Mouse (Mus musculus): ENCODE measurements at regions not wholly inside any gene's neighbourhood (a gene's known extent, or its start where the extent isn't known, plus 50 kb on each side); places are given as distances from the start of the nearest gene placed in this dataset.

DNA sequence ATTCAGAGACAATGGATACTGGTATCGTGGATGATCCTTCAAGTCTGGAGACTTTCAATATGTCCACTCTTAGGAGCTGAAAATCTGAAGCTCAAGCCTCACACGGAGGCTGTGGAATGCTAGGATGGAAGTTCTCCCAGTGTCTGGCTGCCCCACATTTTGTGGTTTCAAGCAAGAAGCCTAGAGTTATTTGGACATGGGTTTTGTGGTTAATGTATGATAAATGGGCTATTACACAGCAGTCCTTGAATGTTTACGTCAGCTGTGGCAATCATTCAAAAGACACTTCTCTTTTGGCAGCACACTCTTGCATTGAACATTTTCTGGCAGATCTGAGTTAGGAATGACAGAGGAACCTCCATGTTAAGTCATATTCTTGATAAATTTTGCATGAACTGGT is 207.2 kb upstream of the Eya4 start:
- ATAC-seq = no peak
- Histone ChIP-seq H3K4me2 (replicated peaks; ENCODE audit: low read depth) (no peak overlapping the region), H3K27me3 (replicated peaks; ENCODE audit: control insufficient read depth, insufficient read depth, low read length) (no peaks in the 10 kb centered on the region), H3K4me3 (ENCODE audit: low read depth, low read length) (no peak overlapping the region), H3K9ac (ENCODE audit: low read depth, low read length) (no peak overlapping the region), H3K4me1 (replicated peaks; ENCODE audit: control insufficient read depth, insufficient read depth, low read length) (no peaks in the 10 kb centered on the region), H3K27ac (ENCODE audit: low read depth, low read length) (no peak overlapping the region), H3K9me3 (ENCODE audit: control insufficient read depth) (no peaks in the 10 kb centered on the region), H3K36me3 (ENCODE audit: control insufficient read depth, insufficient read depth) (no peaks in the 10 kb centered on the region)
- no peak for TF ChIP-seq CTCF (IDR thresholded peaks at IDR 0.05; ENCODE audit: low read depth)
- 66% methylated on average over 3 of the region's 3 CpGs for WGBS

- Histone ChIP-seq H3K36me3 (ENCODE audit: control insufficient read depth, insufficient read depth) (no peaks in the 10 kb centered on the region), H3K4me2 (replicated peaks; ENCODE audit: low read depth) (no peak overlapping the region), H3K9me3 (ENCODE audit: control insufficient read depth) (no peaks in the 10 kb centered on the region), H3K27ac (ENCODE audit: low read depth, low read length) (no peak overlapping the region), H3K4me1 (replicated peaks; ENCODE audit: control insufficient read depth, insufficient read depth, low read length) (no peaks in the 10 kb centered on the region), H3K27me3 (replicated peaks; ENCODE audit: control insufficient read depth, insufficient read depth, low read length) (no peaks in the 10 kb centered on the region), H3K9ac (ENCODE audit: low read depth, low read length) (no peak overlapping the region), H3K4me3 (ENCODE audit: low read depth, low read length) (no peak overlapping the region)
- TF ChIP-seq CTCF (IDR thresholded peaks at IDR 0.05; ENCODE audit: low read depth) = no peak
- 67% methylated on average over 3 of the region's 3 CpGs for WGBS
- no peak for ATAC-seq
These were observed 198.6 kb upstream of the Eya4 start for GRCm38 (mm10) chr10:23549207-23549606.

GRCm38 (mm10) chr10:23548322-23548721 is 197.7 kb upstream of the Eya4 start:
- Histone ChIP-seq H3K9ac (ENCODE audit: low read depth, low read length) (no peak overlapping the region), H3K27me3 (replicated peaks; ENCODE audit: control insufficient read depth, insufficient read depth, low read length) (no peaks in the 10 kb centered on the region), H3K27ac (ENCODE audit: low read depth, low read length) (no peak overlapping the region), H3K36me3 (ENCODE audit: control insufficient read depth, insufficient read depth) (no peaks in the 10 kb centered on the region), H3K4me3 (ENCODE audit: low read depth, low read length) (no peak overlapping the region), H3K9me3 (ENCODE audit: control insufficient read depth) (no peaks in the 10 kb centered on the region), H3K4me1 (replicated peaks; ENCODE audit: control insufficient read depth, insufficient read depth, low read length) (no peaks in the 10 kb centered on the region), H3K4me2 (replicated peaks; ENCODE audit: low read depth) (no peak overlapping the region)
- no peak for ATAC-seq
- no peak for TF ChIP-seq CTCF (IDR thresholded peaks at IDR 0.05; ENCODE audit: low read depth)
- WGBS = 87% methylated on average over 6 of the region's 6 CpGs

GRCm38 (mm10) chr10:23542712-23543111 is 192.1 kb upstream of the Eya4 start:
- Histone ChIP-seq H3K36me3 (ENCODE audit: control insufficient read depth, insufficient read depth) (no peaks in the 10 kb centered on the region), H3K4me3 (ENCODE audit: low read depth, low read length) (no peak overlapping the region), H3K4me1 (replicated peaks; ENCODE audit: control insufficient read depth, insufficient read depth, low read length) (no peaks in the 10 kb centered on the region), H3K9ac (ENCODE audit: low read depth, low read length) (no peak overlapping the region), H3K9me3 (ENCODE audit: control insufficient read depth) (no peaks in the 10 kb centered on the region), H3K27ac (ENCODE audit: low read depth, low read length) (no peak overlapping the region), H3K27me3 (replicated peaks; ENCODE audit: control insufficient read depth, insufficient read depth, low read length) (no peaks in the 10 kb centered on the region), H3K4me2 (replicated peaks; ENCODE audit: low read depth) (no peak overlapping the region)
- WGBS = 76% methylated on average over 11 of the region's 11 CpGs
- no peak for TF ChIP-seq CTCF (IDR thresholded peaks at IDR 0.05; ENCODE audit: low read depth)
- ATAC-seq = no peak

DNA sequence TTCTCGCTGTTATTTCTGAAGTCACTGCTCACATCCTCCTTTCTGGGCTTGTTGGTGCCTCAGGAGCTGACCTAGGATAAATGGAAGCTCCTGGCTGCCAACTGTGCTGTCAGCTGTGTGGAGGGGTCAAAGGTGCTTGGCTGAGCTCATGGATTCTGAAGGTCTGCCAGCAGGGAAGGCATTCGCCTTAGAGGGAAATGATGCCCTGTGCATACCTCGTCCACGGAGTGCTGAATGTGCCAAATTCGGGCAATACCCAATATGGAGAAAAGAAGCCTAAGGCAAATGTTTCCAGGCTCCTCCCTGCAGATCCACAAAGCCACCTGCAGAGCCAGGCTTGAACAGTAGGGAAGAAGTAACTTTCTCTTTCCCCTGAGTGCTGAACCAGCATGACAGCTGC is 191.3 kb upstream of the Eya4 start:
- no peak overlapping the region for H3K4me3 ChIP-seq (ENCODE audit: low read depth, low read length)
- no peak overlapping the region for H3K27ac ChIP-seq (ENCODE audit: low read depth, low read length)
- ATAC-seq = 0 out of 2 replicates have a peak, but pooled peaks have one; percentile 33
- no peak overlapping the region for H3K4me2 ChIP-seq (replicated peaks; ENCODE audit: low read depth)
- H3K9me3 ChIP-seq (ENCODE audit: control insufficient read depth) = no peaks in the 10 kb centered on the region
- no peaks in the 10 kb centered on the region for H3K4me1 ChIP-seq (replicated peaks; ENCODE audit: control insufficient read depth, insufficient read depth, low read length)
- H3K36me3 ChIP-seq (ENCODE audit: control insufficient read depth, insufficient read depth) = no peaks in the 10 kb centered on the region
- no peak for TF ChIP-seq CTCF (IDR thresholded peaks at IDR 0.05; ENCODE audit: low read depth)
- WGBS = 56% methylated on average over 5 of the region's 5 CpGs
- H3K9ac ChIP-seq (ENCODE audit: low read depth, low read length) = no peak overlapping the region
- no peaks in the 10 kb centered on the region for H3K27me3 ChIP-seq (replicated peaks; ENCODE audit: control insufficient read depth, insufficient read depth, low read length)

DNA sequence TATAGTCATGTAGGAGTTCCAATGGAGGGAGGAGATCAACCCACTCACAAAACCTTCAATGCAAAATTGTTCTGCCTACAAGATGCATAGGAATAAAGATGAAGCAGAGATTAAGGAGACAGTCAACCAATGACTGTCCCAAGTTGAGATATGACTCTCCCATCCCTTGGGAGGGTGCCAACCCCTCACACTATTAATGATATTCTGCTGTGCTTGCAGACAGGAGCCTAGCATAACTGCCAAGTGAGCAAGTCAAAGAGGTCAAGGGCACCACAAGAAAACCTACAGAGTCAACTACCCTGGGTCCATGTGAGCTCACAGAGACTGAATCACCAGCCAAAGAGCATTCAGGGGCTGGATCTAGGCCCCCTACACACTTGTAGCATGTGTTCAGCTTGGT is 184.1 kb upstream of the Eya4 start:
- no peak overlapping the region for H3K4me3 ChIP-seq (ENCODE audit: low read depth, low read length)
- no peaks in the 10 kb centered on the region for H3K27me3 ChIP-seq (replicated peaks; ENCODE audit: control insufficient read depth, insufficient read depth, low read length)
- H3K4me1 ChIP-seq (replicated peaks; ENCODE audit: control insufficient read depth, insufficient read depth, low read length) = no peaks in the 10 kb centered on the region
- TF ChIP-seq CTCF (IDR thresholded peaks at IDR 0.05; ENCODE audit: low read depth) = no peak
- H3K9ac ChIP-seq (ENCODE audit: low read depth, low read length) = no peak overlapping the region
- no peak overlapping the region for H3K4me2 ChIP-seq (replicated peaks; ENCODE audit: low read depth)
- no peaks in the 10 kb centered on the region for H3K9me3 ChIP-seq (ENCODE audit: control insufficient read depth)
- no peak overlapping the region for H3K27ac ChIP-seq (ENCODE audit: low read depth, low read length)
- ATAC-seq = no peak
- H3K36me3 ChIP-seq (ENCODE audit: control insufficient read depth, insufficient read depth) = no peaks in the 10 kb centered on the region

Data from intestine, postnatal 0 days (tissue).